In the genomic region with DNA sequence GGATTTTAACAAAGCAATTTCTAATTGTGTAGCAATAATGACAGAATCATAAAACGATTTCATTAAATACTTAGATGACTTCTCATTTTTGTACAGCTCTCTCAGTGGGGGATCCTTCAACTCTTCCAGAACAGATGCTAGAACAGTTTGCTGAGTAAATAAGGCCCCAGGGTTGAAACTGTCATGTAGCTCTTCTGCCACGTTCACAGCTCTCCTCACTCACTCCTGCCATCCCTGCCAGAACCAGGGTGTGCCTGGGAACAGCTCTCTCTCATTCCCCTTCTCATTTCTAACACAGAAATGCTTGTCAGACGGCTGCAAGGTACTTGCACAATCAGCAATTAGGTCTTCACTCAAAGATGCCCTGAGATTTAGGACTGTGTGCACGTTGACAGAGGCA, we compare ENCODE assay signal across 15 mouse cellular contexts. TPM values are rescaled to one million over a fixed set of nuclear protein-coding genes. Genes with fewer than 3 reads are reported as not detected.
DNase-seq lines count a peak whose midpoint lies in the region; ATAC-seq and TF ChIP-seq lines count a peak whose summit lies in the region.
"Had no signal": no experiment of that assay in that cellular context is flagged by ENCODE, and none has a peak within 500 bp of the region (broad histone marks: within the 10 kb centered on the region; RNA-seq: fewer than 3 reads in every experiment).

No protein-coding gene starts in this region.

- H3K4me1 ChIP-seq in cerebellum, adult 2 months (ENCODE audit: control insufficient read depth, insufficient read depth, low read length) = peaks cover 13% of the 10 kb centered on the region; the same call in 1 of the 2 replicates
- H3K4me1 ChIP-seq in forebrain, postnatal 0 days (ENCODE audit: insufficient read depth) = no peaks in the 10 kb centered on the region
- H3K4me1 ChIP-seq in forebrain, embryonic 13.5 days = peaks cover 2% of the 10 kb centered on the region; the same call in 1 of the 2 replicates
- peaks cover 35% of the 10 kb centered on the region for H3K4me1 ChIP-seq in liver, adult 2 months (ENCODE audit: control insufficient read depth, insufficient read depth, low read length)
- H3K4me1 ChIP-seq: hindbrain, embryonic 15.5 days had no signal

- peak; percentile 27 to 42 for DNase-seq in cerebellum, adult 2 months
- DNase-seq in cerebellum, adult 8-10 months = no peak
- DNase-seq in forebrain, postnatal 0 days = no peak
- DNase-seq in liver, adult 2 months (ENCODE audit: extremely low read depth, low read depth, low spot score) = no peak
- no peak for DNase-seq in liver
- no peak for DNase-seq in embryo, embryonic 10.5 days (ENCODE audit: low spot score)
- DNase-seq: adrenal gland, postnatal 10 days; cerebellum, adult 9-10 months; gastrocnemius, postnatal 36 days; heart, adult 11 months; heart, postnatal 36 days; kidney, adult 18-20 months had no signal

- peaks cover 7% of the 10 kb centered on the region for H3K79me2 ChIP-seq in liver, adult 2 months (ENCODE audit: control insufficient read depth, insufficient read depth, low read length)

- no peak overlapping the region for H3K9ac ChIP-seq in forebrain, postnatal 0 days
- no peak overlapping the region for H3K9ac ChIP-seq in forebrain, embryonic 13.5 days
- H3K9ac ChIP-seq in liver, adult 2 months (ENCODE audit: low read depth, low read length) = no peak overlapping the region
- H3K9ac ChIP-seq: heart, embryonic 13.5 days; hindbrain, embryonic 15.5 days had no signal

- H3K9me3 ChIP-seq in forebrain, postnatal 0 days (ENCODE audit: low read length) = no peaks in the 10 kb centered on the region
- H3K9me3 ChIP-seq in forebrain, embryonic 13.5 days (replicated peaks) = no peaks in the 10 kb centered on the region
- H3K9me3 ChIP-seq: heart, embryonic 13.5 days; hindbrain, embryonic 15.5 days had no signal

- ATAC-seq in forebrain, postnatal 0 days = peak; percentile 40; the same call in 1 of the 2 replicates
- ATAC-seq in forebrain, embryonic 13.5 days = no peak

- H3K4me3 ChIP-seq in cerebellum, adult 2 months (replicated peaks; ENCODE audit: insufficient read depth, low read depth, low read length) = no peak overlapping the region
- no peak overlapping the region for H3K4me3 ChIP-seq in forebrain, postnatal 0 days (ENCODE audit: low read depth, low read length)
- H3K4me3 ChIP-seq in forebrain, embryonic 13.5 days = no peak overlapping the region
- no peak overlapping the region for H3K4me3 ChIP-seq in liver, adult 2 months (ENCODE audit: insufficient read depth, low read depth, low read length)
- H3K4me3 ChIP-seq: heart, embryonic 13.5 days; hindbrain, embryonic 15.5 days had no signal

- no peak for TF ChIP-seq POLR2A in cerebellum, adult 2 months (IDR thresholded peaks at IDR 0.05; ENCODE audit: borderline replicate concordance, insufficient read depth, low read length)
- no peak for TF ChIP-seq POLR2A in liver, adult 2 months (IDR thresholded peaks at IDR 0.05; ENCODE audit: extremely low read depth, insufficient read depth, low read length)

- H3K4me2 ChIP-seq in forebrain, postnatal 0 days (ENCODE audit: low read depth) = no peak overlapping the region
- no peak overlapping the region for H3K4me2 ChIP-seq in forebrain, embryonic 13.5 days
- H3K4me2 ChIP-seq: heart, embryonic 13.5 days; hindbrain, embryonic 15.5 days had no signal

- no peak for TF ChIP-seq CTCF in cerebellum, adult 2 months (IDR thresholded peaks at IDR 0.05; ENCODE audit: borderline replicate concordance, insufficient read depth, low read depth, low read length)
- TF ChIP-seq CTCF in forebrain, postnatal 0 days (IDR thresholded peaks at IDR 0.05; ENCODE audit: low read depth) = no peak
- no peak for TF ChIP-seq CTCF in liver, adult 2 months (IDR thresholded peaks at IDR 0.05; ENCODE audit: low read depth, low read length)

- no peaks in the 10 kb centered on the region for H3K27me3 ChIP-seq in cerebellum, adult 2 months (ENCODE audit: control insufficient read depth, insufficient read depth, low read length)
- H3K27me3 ChIP-seq in forebrain, postnatal 0 days (ENCODE audit: insufficient read depth, low read length) = no peaks in the 10 kb centered on the region
- no peaks in the 10 kb centered on the region for H3K27me3 ChIP-seq in forebrain, embryonic 13.5 days
- H3K27me3 ChIP-seq in liver, adult 2 months (ENCODE audit: control insufficient read depth, insufficient read depth, low read length) = no peaks in the 10 kb centered on the region
- H3K27me3 ChIP-seq: heart, embryonic 13.5 days; hindbrain, embryonic 15.5 days had no signal

- peaks cover 7% of the 10 kb centered on the region; the same call in 1 of the 2 replicates for H3K36me3 ChIP-seq in forebrain, postnatal 0 days (ENCODE audit: insufficient read depth)
- peaks cover 28% of the 10 kb centered on the region for H3K36me3 ChIP-seq in forebrain, embryonic 13.5 days (ENCODE audit: poor library complexity, severe bottlenecking)
- peaks cover 50% of the 10 kb centered on the region for H3K36me3 ChIP-seq in liver, adult 2 months (ENCODE audit: control insufficient read depth, insufficient read depth, low read length)

- 15% methylated on average over 4 of the region's 4 CpGs for WGBS in cerebellum, adult 2 months
- WGBS in forebrain, postnatal 0 days = 50% methylated on average over 4 of the region's 4 CpGs
- 67% methylated on average over 4 of the region's 4 CpGs for WGBS in forebrain, embryonic 13.5 days
- 34% methylated on average over 4 of the region's 4 CpGs for WGBS in liver, adult 2 months

- H3K27ac ChIP-seq in cerebellum, adult 2 months (ENCODE audit: insufficient read depth, low read length) = no peak overlapping the region
- H3K27ac ChIP-seq in forebrain, postnatal 0 days (ENCODE audit: low read depth, low read length) = no peak overlapping the region
- no peak overlapping the region for H3K27ac ChIP-seq in forebrain, embryonic 13.5 days
- H3K27ac ChIP-seq in liver, adult 2 months (replicated peaks; ENCODE audit: insufficient read depth, low read depth, low read length) = peak overlapping the region; percentile 52
- H3K27ac ChIP-seq: heart, embryonic 13.5 days; hindbrain, embryonic 15.5 days had no signal

RNA-seq across cellular contexts. Expression of a gene that starts 9.3 kb away (rescaled TPM):
- polyA plus RNA-seq in cerebellum, adult 2 months (2012; rRNA removed) = 40.2 and 40.6 TPM in 2 replicates
- 34.5 and 41.0 TPM in 2 replicates for total RNA-seq in forebrain, postnatal 0 days (2014; rRNA removed)
- 15.6 and 21.3 TPM in 2 replicates for polyA plus RNA-seq in forebrain, postnatal 0 days (2015; fragmentation: Nextera tagmentation; extraction: Ambion mirVana)
- polyA plus RNA-seq in forebrain, embryonic 13.5 days (2015; fragmentation: Nextera tagmentation; extraction: Ambion mirVana) = 16.9 and 18.8 TPM in 2 replicates
- total RNA-seq in liver, adult 2 months (2014; rRNA removed) = 70.7 and 73.3 TPM in 2 replicates
- polyA plus RNA-seq in liver, adult 2 months (2012; rRNA removed) = 27.2 and 27.7 TPM in 2 replicates

RNA-seq across cellular contexts. Expression of a gene that starts 40.6 kb away (rescaled TPM):
- polyA plus RNA-seq in cerebellum, adult 2 months (2012; rRNA removed) = 115 and 125 TPM in 2 replicates
- total RNA-seq in forebrain, postnatal 0 days (2014; rRNA removed) = 83.0 and 90.3 TPM in 2 replicates
- 60.1 and 63.8 TPM in 2 replicates for polyA plus RNA-seq in forebrain, postnatal 0 days (2015; fragmentation: Nextera tagmentation; extraction: Ambion mirVana)
- 48.9 and 54.9 TPM in 2 replicates for polyA plus RNA-seq in forebrain, embryonic 13.5 days (2015; fragmentation: Nextera tagmentation; extraction: Ambion mirVana)
- 44.3 and 49.6 TPM in 2 replicates for total RNA-seq in liver, adult 2 months (2014; rRNA removed)
- polyA plus RNA-seq in liver, adult 2 months (2012; rRNA removed) = 22.9 and 24.0 TPM in 2 replicates

Comparison
In these comparisons a context has a peak if more than half of its experiments do, and no peak if none do; other contexts are left out.
1. DNase-seq: peak in cerebellum, adult 2 months (2 of 2); none in cerebellum, adult 8-10 months (single experiment), forebrain, postnatal 0 days (single experiment), liver, adult 2 months (single experiment), liver (single experiment) and embryo, embryonic 10.5 days (single experiment).